ENCODE assay signal across 8 mouse cellular contexts in genomic region chr4:110050393-110051280, GRCm38 (mm10).
DNase-seq lines count a peak whose midpoint lies in the region; ATAC-seq and TF ChIP-seq lines count a peak whose summit lies in the region.

No protein-coding gene starts in this region.

- WGBS in forebrain, postnatal 0 days: 4% methylated on average over 40 of the region's 40 CpGs

- no peak for TF ChIP-seq POLR2A in ES-Bruce4 (IDR thresholded peaks at IDR 0.05; ENCODE audit: insufficient read depth, low read length)

- H3K9me3 ChIP-seq in ES-Bruce4 (replicated peaks; ENCODE audit: control insufficient read depth, insufficient read depth, low read length, poor library complexity, severe bottlenecking): no peaks in the 10 kb centered on the region
- no peaks in the 10 kb centered on the region for H3K9me3 ChIP-seq in forebrain, postnatal 0 days (ENCODE audit: low read length)

- H3K27me3 ChIP-seq in ES-Bruce4 (ENCODE audit: control insufficient read depth, insufficient read depth, low read length, poor library complexity, severe bottlenecking): no peaks in the 10 kb centered on the region; the same call in 1 of the 2 replicates
- H3K27me3 ChIP-seq in forebrain, postnatal 0 days (ENCODE audit: insufficient read depth, low read length): no peaks in the 10 kb centered on the region

- peak; percentile 88 for TF ChIP-seq CTCF in ES-Bruce4 (IDR thresholded peaks at IDR 0.05; ENCODE audit: low read depth, low read length)
- peak; percentile 99 for TF ChIP-seq CTCF in forebrain, postnatal 0 days (IDR thresholded peaks at IDR 0.05; ENCODE audit: low read depth)

- no peak overlapping the region for H3K27ac ChIP-seq in ES-Bruce4 (ENCODE audit: insufficient read depth, low read length)
- H3K27ac ChIP-seq in forebrain, postnatal 0 days (ENCODE audit: low read depth, low read length): no peak overlapping the region

- peak overlapping the region; percentile 93 for H3K4me2 ChIP-seq in forebrain, postnatal 0 days (ENCODE audit: low read depth)

- DNase-seq in cerebellum, adult 11 months: peak; percentile 72
- DNase-seq in forebrain, postnatal 0 days: peak; percentile 90
- peak; percentile 77 to 84 for DNase-seq in heart, postnatal 36 days
- DNase-seq in layer of hippocampus, adult 18-20 months (ENCODE audit: low spot score in 2 of 2): peak; percentile 71 to 88
- peak; percentile 51 to 60 for DNase-seq in lung, adult 18-20 months
- DNase-seq in ovary, adult 18-20 months (ENCODE audit: low spot score): peak; percentile 46
- peak; percentile 69 for DNase-seq in thymus, postnatal 0 days (ENCODE audit: low spot score)

- H3K36me3 ChIP-seq in ES-Bruce4 (ENCODE audit: control insufficient read depth, insufficient read depth, low read length, poor library complexity, severe bottlenecking): no peaks in the 10 kb centered on the region
- H3K36me3 ChIP-seq in forebrain, postnatal 0 days (ENCODE audit: insufficient read depth): no peaks in the 10 kb centered on the region

- 0 out of 2 replicates have a peak, but pooled peaks have one; percentile 52 for TF ChIP-seq EP300 in ES-Bruce4 (IDR thresholded peaks at IDR 0.05; ENCODE audit: insufficient read depth, low read depth, low read length)

- H3K9ac ChIP-seq in ES-Bruce4 (ENCODE audit: low read depth, poor library complexity, severe bottlenecking): no peak overlapping the region
- peak overlapping the region; percentile 63 for H3K9ac ChIP-seq in forebrain, postnatal 0 days

- ATAC-seq in forebrain, postnatal 0 days: peak; percentile 95

- intact Hi-C loops in heart, postnatal 36 days (cut with DNase I): loop anchor here (5.0 to 10.0 kb wide), 3 partner anchors 444 to 1577 kb away; no protein-coding TSS in a partner anchor

- no peaks in the 10 kb centered on the region for H3K4me1 ChIP-seq in ES-Bruce4 (ENCODE audit: control insufficient read depth, insufficient read depth, low read length)
- no peaks in the 10 kb centered on the region for H3K4me1 ChIP-seq in forebrain, postnatal 0 days (ENCODE audit: insufficient read depth)

- peak overlapping the region; percentile 42 for H3K4me3 ChIP-seq in ES-Bruce4 (ENCODE audit: low read depth, low read length)
- H3K4me3 ChIP-seq in forebrain, postnatal 0 days (ENCODE audit: low read depth, low read length): peak overlapping the region; percentile 50
